Mouse (Mus musculus): Measurements from ENCODE around the gene Pde1c. TPM values are rescaled to one million over a fixed set of nuclear protein-coding genes. Genes with fewer than 3 reads are reported as not detected.

Gene Pde1c
- polyA plus RNA-seq, 1 experiment from 2014 or later: 0.67 TPM

DNA sequence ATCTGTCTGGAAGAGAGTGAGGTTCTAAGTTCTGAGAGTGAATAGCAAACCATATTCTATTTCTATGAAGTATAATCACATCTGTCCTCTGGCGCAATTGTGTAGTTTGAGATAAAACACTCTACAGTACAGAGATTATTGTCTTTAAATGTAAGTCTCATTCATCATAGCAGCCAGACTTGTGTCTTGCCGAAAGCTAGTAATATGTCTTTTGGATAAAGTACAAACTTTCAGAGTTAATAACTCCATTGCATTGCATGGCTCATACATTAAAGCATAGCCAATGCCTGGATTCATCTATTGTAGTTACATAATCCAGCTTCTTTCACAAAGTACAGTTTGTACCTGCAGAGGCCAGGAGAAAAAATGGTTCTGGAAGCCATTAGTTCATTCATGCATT lies 262.8 kb downstream of the Pde1c start:
- H3K9me3 ChIP-seq (replicated peaks): no peaks in the 10 kb centered on the region
- H3K36me3 ChIP-seq: no peaks in the 10 kb centered on the region
- no peak overlapping the region for H3K4me3 ChIP-seq
- H3K9ac ChIP-seq: no peak overlapping the region
- no peak overlapping the region for H3K4me2 ChIP-seq
- no peak overlapping the region for H3K27ac ChIP-seq
- H3K4me1 ChIP-seq: no peaks in the 10 kb centered on the region
- ATAC-seq: no peak
- 60% methylated on average over 2 of the region's 2 CpGs for WGBS (ENCODE audit: insufficient replicate concordance)
- no peaks in the 10 kb centered on the region for H3K27me3 ChIP-seq (replicated peaks)

DNA sequence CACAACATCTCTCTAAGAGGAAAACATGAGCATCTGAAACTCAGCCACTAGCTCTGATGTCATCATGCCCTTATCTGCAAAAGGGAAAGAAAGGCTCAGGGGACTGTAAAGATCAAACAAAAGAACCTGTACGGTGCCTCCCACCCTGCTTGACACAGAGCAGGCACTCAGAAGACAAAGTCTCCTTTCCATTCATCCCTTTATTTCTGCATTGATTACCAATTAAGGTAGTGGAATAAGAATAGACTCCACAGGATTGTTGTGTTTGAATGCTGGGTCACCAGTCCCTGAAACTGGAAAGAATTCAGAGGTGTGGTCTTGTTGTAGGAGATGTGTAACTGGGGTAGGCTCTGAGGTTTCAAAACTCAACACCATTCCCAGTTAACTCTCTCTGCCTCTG lies 276.7 kb downstream of the Pde1c start:
- Histone ChIP-seq H3K4me1 (no peaks in the 10 kb centered on the region), H3K9me3 (replicated peaks) (no peaks in the 10 kb centered on the region), H3K27me3 (replicated peaks) (no peaks in the 10 kb centered on the region), H3K9ac (no peak overlapping the region), H3K27ac (no peak overlapping the region), H3K4me3 (no peak overlapping the region), H3K4me2 (no peak overlapping the region), H3K36me3 (no peaks in the 10 kb centered on the region)
- ATAC-seq: no peak
- 57% methylated on average over 1 of the region's 1 CpGs for WGBS (ENCODE audit: insufficient replicate concordance)

DNA sequence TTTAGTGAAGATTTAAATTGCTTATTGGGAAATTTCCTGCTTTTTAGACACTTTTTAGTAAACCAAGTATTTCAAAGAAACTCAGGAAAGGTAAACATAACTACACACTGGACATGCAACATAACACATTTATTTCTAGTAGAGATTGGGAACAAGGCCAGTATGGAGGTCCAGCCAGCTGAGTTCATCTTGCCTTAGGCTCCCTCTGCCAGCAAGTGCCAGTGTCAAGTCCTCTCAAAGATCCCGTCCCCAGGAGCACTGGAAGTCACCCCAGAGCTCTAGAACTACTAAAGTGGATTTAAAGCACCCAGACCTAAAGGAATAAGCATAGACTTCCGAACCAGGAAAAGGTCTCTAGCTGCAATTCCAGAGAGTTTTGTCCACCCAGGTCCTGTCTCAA lies 279.6 kb downstream of the Pde1c start:
- ATAC-seq: no peak
- Histone ChIP-seq H3K4me3 (no peak overlapping the region), H3K9ac (no peak overlapping the region), H3K36me3 (no peaks in the 10 kb centered on the region), H3K27me3 (replicated peaks) (no peaks in the 10 kb centered on the region), H3K4me2 (no peak overlapping the region), H3K9me3 (replicated peaks) (no peaks in the 10 kb centered on the region), H3K4me1 (no peaks in the 10 kb centered on the region), H3K27ac (no peak overlapping the region)
- WGBS (ENCODE audit: insufficient replicate concordance): 36% methylated on average over 2 of the region's 2 CpGs

- no peaks in the 10 kb centered on the region for H3K4me1 ChIP-seq
- H3K4me3 ChIP-seq: no peak overlapping the region
- H3K27ac ChIP-seq: no peak overlapping the region
- H3K36me3 ChIP-seq: no peaks in the 10 kb centered on the region
- 71% methylated on average over 4 of the region's 4 CpGs for WGBS (ENCODE audit: insufficient replicate concordance)
- ATAC-seq: no peak
- H3K9me3 ChIP-seq (replicated peaks): no peaks in the 10 kb centered on the region
- H3K4me2 ChIP-seq: no peak overlapping the region
- H3K27me3 ChIP-seq (replicated peaks): no peaks in the 10 kb centered on the region
- no peak overlapping the region for H3K9ac ChIP-seq
Measured at GRCm38 (mm10) chr6:56284821-56285220, 284.1 kb downstream of the Pde1c start.

DNA sequence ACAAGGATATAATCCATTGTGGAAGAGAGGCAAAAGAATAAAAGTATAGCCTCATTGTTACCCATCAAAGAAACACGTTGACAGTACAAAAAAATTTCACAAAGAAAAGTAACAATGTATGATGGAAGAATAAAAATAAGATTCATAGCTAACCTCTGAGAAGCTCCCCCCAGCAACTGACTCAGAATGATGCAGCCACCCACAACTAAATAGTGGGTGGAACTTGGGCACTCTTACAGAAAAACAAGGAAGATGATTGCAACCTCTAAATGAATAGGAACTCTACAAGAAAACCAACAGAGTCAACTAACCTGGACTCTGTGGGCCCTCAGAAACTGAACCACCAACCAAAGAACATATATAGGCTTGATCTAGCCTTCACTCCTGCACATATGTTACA lies 293.4 kb downstream of the Pde1c start:
- WGBS (ENCODE audit: insufficient replicate concordance): 56% methylated on average over 1 of the region's 1 CpGs
- Histone ChIP-seq H3K4me3 (no peak overlapping the region), H3K27ac (no peak overlapping the region), H3K27me3 (replicated peaks) (no peaks in the 10 kb centered on the region), H3K4me1 (no peaks in the 10 kb centered on the region), H3K4me2 (no peak overlapping the region), H3K9me3 (replicated peaks) (no peaks in the 10 kb centered on the region), H3K9ac (no peak overlapping the region), H3K36me3 (no peaks in the 10 kb centered on the region)
- no peak for ATAC-seq

DNA sequence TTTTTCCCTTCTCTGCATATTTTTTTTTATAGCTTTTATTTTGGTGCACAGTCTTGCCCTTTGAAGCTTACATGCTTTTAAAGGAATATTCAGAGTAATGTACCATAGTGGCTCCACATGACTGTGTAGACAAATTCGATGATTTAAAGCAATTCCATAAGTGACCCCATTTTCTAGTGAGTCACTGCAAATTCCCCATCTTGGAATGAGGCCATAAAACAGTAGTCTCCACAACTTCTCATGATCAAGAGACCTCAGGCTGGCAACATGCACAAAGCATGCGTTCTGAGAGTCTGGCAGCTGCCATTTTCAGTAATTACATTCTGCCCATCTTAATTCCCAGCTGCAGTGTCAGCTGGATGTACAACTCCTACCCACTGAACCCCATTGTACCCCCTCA lies 297.2 kb downstream of the Pde1c start:
- ATAC-seq: no peak
- no peak overlapping the region for H3K4me3 ChIP-seq
- no peak overlapping the region for H3K27ac ChIP-seq
- no peak overlapping the region for H3K4me2 ChIP-seq
- no peaks in the 10 kb centered on the region for H3K36me3 ChIP-seq
- H3K9ac ChIP-seq: no peak overlapping the region
- WGBS (ENCODE audit: insufficient replicate concordance): 52% methylated on average over 2 of the region's 2 CpGs
- no peaks in the 10 kb centered on the region for H3K4me1 ChIP-seq
- no peaks in the 10 kb centered on the region for H3K27me3 ChIP-seq (replicated peaks)
- no peaks in the 10 kb centered on the region for H3K9me3 ChIP-seq (replicated peaks)

GRCm38 (mm10) chr6:56264509-56264908 lies 304.4 kb downstream of the Pde1c start:
- Histone ChIP-seq H3K27ac (no peak overlapping the region), H3K4me3 (no peak overlapping the region), H3K4me2 (no peak overlapping the region), H3K36me3 (no peaks in the 10 kb centered on the region), H3K27me3 (replicated peaks) (no peaks in the 10 kb centered on the region), H3K9me3 (replicated peaks) (no peaks in the 10 kb centered on the region), H3K4me1 (peaks cover 12% of the 10 kb centered on the region), H3K9ac (no peak overlapping the region)
- ATAC-seq: 0 out of 2 replicates have a peak, but pooled peaks have one; percentile 55
- WGBS (ENCODE audit: insufficient replicate concordance): 75% methylated on average over 4 of the region's 4 CpGs

GRCm38 (mm10) chr6:56260118-56260517 lies 308.8 kb downstream of the Pde1c start:
- peak; percentile 66 for ATAC-seq

DNA sequence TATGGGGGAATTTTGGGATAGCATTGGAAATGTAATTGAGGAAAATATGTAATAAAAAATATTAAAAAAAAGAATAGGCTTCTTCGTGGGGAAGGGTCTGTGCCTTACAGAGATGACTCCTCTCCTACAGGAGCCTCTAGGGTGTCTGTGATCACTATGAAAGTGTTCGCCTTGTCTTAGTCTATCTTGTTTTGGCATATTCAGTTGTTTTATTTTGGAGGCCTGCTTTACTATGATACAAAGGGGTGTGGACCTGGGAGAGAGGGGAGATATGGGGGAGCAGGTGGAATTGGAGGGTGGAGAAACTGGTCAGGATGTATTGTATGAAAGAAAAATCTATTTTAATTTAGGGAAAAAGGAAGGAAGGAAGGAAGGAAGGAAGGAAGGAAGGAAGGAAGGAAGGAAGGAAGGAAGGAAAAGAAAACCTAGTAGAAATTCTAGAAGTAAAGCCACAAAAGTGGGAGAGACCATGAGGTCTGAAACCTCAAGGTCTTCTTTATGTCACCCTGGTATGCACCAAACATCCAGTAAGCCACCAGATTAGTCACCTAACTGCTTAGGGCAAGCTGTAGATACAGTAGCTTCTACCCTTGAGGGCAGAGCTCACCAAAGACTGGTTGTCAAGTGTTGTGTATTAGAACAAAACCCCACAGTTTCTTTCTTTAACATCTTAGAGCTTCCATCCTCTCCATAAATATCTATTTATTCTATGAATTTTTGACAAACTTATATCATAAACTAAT lies 311.2 kb downstream of the Pde1c start:
- no peaks in the 10 kb centered on the region for H3K9me3 ChIP-seq (replicated peaks)
- H3K4me3 ChIP-seq: no peak overlapping the region
- H3K4me1 ChIP-seq: peaks cover 30% of the 10 kb centered on the region
- no peaks in the 10 kb centered on the region for H3K27me3 ChIP-seq (replicated peaks)
- no peaks in the 10 kb centered on the region for H3K36me3 ChIP-seq
- no peak overlapping the region for H3K9ac ChIP-seq
- 39% methylated on average over 2 of the region's 2 CpGs for WGBS (ENCODE audit: insufficient replicate concordance)
- H3K4me2 ChIP-seq: 0 out of 2 replicates have a peak overlapping the region, but pooled peaks have one; percentile 10
- H3K27ac ChIP-seq: 0 out of 2 replicates have a peak overlapping the region, but pooled peaks have one; percentile 26
- ATAC-seq: peak; percentile 93

More at GRCm38 (mm10) chr6:56260118-56260517, 308.8 kb downstream of the Pde1c start:
- Histone ChIP-seq H3K9me3 (replicated peaks) (no peaks in the 10 kb centered on the region), H3K9ac (no peak overlapping the region), H3K27me3 (replicated peaks) (no peaks in the 10 kb centered on the region), H3K27ac (peak overlapping the region; percentile 31; the same call in 1 of the 2 replicates), H3K4me1 (peaks cover 30% of the 10 kb centered on the region), H3K4me2 (peak overlapping the region; percentile 29), H3K36me3 (no peaks in the 10 kb centered on the region), H3K4me3 (no peak overlapping the region)
- WGBS (ENCODE audit: insufficient replicate concordance): 23% methylated on average over 3 of the region's 3 CpGs

DNA sequence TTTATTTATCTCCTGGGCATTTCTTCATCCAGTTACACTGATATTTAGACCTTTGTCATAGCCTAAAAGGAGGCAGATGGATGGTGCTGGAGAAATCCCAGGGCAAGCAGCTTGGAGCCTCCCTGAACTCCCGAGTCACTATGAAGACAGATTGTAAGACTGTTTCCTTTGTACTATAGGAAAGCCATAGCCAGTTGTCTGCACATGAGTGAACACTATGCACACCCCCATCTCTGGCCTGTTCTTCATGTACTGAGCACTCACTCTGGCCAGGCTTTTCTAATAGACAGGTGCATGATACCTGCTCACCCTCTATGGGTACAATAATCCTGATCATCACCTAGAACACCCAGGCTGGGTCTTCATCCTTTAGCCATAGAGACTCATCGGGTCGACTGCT lies 318.8 kb downstream of the Pde1c start:
- ATAC-seq: no peak
- 62% methylated on average over 3 of the region's 3 CpGs for WGBS (ENCODE audit: insufficient replicate concordance)
- Histone ChIP-seq H3K4me2 (no peak overlapping the region), H3K27ac (no peak overlapping the region), H3K27me3 (replicated peaks) (no peaks in the 10 kb centered on the region), H3K9me3 (replicated peaks) (no peaks in the 10 kb centered on the region), H3K36me3 (no peaks in the 10 kb centered on the region), H3K4me3 (no peak overlapping the region), H3K4me1 (no peaks in the 10 kb centered on the region), H3K9ac (no peak overlapping the region)

- Histone ChIP-seq H3K9ac (no peak overlapping the region), H3K4me3 (no peak overlapping the region)
- WGBS (ENCODE audit: insufficient replicate concordance): 41% methylated on average over 1 of the region's 1 CpGs
Measured at GRCm38 (mm10) chr6:56191426-56192140, 377.3 kb downstream of the Pde1c start.

DNA sequence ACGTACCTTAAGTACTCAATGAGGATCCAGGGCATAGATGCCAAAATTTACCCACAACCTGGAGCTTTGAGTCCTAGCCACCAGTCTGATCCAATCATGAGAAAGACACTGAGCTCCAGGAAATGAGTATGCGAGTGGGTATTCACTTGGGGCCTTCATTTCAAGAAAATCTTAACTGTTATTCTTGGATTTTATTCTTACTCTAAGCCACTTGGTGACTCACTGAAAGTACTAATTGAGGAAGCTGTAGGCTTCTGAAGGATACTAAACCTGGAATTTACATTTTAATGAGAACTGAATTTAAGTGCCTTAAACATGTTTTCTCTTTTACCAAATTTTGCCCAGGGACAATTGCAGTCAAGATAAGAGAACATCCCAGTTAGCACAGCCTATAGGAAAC lies 392.4 kb downstream of the Pde1c start:
- no peaks in the 10 kb centered on the region for H3K27me3 ChIP-seq (replicated peaks)
- WGBS (ENCODE audit: insufficient replicate concordance): 68% methylated on average over 2 of the region's 2 CpGs
- no peaks in the 10 kb centered on the region for H3K36me3 ChIP-seq
- H3K4me2 ChIP-seq: no peak overlapping the region
- no peak overlapping the region for H3K9ac ChIP-seq
- no peaks in the 10 kb centered on the region for H3K4me1 ChIP-seq
- no peak overlapping the region for H3K4me3 ChIP-seq
- no peak for ATAC-seq
- H3K9me3 ChIP-seq (replicated peaks): no peaks in the 10 kb centered on the region
- H3K27ac ChIP-seq: no peak overlapping the region

More at GRCm38 (mm10) chr6:56191426-56192140, 377.3 kb downstream of the Pde1c start:
- Histone ChIP-seq H3K4me2 (no peak overlapping the region), H3K9me3 (replicated peaks) (no peaks in the 10 kb centered on the region), H3K27ac (no peak overlapping the region), H3K4me1 (no peaks in the 10 kb centered on the region), H3K36me3 (no peaks in the 10 kb centered on the region), H3K27me3 (replicated peaks) (no peaks in the 10 kb centered on the region)
- no peak for ATAC-seq

All from liver, embryonic 12.5 days (tissue).